Mouse (Mus musculus): ENCODE results near the gene Stox2.

Stox2 gene

DNA sequence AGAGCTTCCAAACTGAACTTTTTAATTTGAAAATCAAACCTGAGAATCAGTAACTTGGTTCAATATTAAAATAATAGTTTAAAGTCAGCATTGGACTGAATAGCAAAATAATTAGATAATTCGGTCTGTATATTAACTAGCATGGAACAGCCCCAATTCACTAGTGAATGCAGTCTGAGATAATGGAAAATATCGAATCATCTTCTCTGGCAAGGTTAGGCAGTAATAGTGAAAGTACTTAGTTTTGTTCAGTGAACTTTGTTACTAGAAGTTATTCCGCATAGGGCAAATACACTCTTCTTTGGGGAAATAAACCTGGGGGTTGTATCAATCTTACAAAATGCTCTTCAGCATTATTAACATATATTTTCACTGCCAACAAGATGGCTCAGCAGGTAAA is 147.7 kb downstream of the Stox2 start:
- no peak for DNase-seq (ENCODE audit: low read depth, low spot score)

GRCm38 (mm10) chr8:47289641-47290040 is 156.5 kb downstream of the Stox2 start:
- DNase-seq (ENCODE audit: low read depth, low spot score): peak; percentile 62

DNA sequence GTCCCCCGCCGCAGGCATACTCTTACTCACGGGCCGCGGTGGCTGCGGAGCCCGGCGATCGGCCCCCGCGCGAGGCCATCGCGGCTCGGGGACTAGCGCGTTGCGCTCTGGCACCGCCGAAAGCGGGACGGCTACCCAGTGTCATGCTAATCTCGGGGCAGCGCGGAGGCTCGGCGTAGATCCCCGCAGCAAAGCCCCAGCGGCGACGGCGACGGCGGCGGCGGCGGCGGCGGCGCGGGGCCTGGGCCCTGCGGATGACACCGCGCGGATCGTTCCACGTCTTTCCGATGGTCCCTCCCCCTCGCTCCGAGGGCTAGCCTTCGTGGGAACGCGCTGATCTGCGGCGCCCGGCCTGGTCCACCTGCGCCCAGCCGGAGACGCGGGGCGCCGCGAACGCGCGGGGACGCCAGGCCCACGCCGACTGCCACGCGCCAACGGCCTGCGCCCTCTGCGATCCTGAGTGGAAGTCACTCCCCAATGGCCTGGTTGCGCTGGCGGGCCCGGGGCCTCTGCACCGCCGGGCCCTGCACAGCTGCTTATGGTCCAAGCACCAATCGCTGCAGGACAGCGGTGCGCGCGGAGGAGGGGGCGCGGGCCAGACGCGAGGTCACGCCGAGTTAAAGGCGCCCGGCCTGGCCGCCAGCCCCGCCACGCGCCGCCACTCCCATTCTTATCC is 157.2 kb downstream of the Stox2 start:
- peak; percentile 47 for DNase-seq (ENCODE audit: low read depth, low spot score)

GRCm38 (mm10) chr8:47288131-47288865 is 157.9 kb downstream of the Stox2 start:
- peak; percentile 62 for DNase-seq (ENCODE audit: low read depth, low spot score)

DNA sequence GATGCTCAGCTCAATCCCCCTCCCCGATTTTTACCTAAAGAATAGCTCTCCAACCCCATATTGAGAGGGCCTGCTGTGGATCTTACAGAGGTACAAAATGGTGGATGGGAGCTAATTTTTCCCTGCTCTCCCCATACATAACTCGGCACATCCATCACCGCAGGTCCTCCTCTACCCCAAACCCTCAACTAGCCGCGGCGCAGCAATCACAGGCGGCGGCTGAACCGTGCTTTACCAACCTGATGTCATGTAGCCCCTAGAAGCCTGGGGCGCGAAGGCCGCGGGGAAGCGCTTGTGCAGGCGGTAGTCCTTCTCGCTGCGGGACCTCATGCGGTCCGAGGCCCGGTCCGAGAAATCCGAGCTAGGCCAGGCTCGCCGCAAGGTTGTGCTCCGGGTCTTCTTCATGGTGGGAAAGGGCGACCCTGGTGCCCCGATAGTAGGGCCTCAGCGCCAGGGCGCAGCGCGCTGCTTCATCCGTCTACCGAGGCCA is 158.5 kb downstream of the Stox2 start:
- DNase-seq (ENCODE audit: low read depth, low spot score): no peak

DNA sequence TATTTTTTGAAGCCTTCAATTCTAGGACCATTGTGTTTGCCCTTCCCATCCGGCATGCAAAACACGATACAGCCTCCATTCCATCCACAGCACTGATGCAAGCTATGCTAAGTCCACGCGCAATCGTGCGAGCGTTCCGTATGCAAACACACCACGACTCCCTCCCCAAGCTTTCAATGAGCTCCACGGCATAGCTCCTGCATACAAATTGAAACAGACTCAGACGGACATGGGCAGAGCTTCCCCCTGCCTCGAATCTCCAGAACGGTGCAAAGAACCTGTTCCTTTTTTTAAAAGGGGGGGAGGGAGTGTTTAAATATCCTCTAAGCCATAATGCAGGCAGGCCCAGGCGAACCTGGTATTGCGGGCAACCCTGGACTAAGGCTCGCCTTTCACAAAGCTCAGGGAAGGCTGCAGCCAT is 159.0 kb downstream of the Stox2 start:
- peak; percentile 55 for DNase-seq (ENCODE audit: low read depth, low spot score)

DNA sequence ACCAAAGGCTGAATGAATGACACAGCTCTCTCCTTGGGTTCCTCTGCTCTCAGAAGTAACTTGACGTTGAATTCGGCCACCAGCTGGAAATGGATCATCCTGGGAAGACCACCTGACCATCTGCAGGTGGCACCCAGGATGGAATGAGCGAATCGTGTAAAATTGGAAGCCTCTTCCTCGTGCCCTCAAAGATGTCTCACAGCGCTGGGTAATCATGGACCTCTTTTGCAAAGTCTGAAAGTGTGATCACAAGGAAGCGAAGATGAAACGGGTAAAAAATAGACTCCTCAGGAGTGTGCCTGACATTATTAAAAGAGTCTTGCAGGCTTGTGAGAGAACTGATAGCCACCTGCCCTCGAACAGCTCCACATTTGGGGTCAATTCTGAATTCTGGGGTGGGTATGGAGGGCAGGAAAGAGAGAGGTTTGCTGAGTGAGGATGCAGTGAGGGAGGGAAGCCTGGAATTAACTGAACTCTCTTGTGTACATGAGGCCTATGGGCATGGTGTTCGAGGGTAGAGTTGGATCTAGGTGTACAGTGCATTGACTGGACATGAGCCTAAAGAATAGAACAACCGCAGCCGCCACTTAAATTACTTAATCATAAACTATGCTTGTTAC is 160.0 kb downstream of the Stox2 start:
- DNase-seq (ENCODE audit: low read depth, low spot score): no peak

DNA sequence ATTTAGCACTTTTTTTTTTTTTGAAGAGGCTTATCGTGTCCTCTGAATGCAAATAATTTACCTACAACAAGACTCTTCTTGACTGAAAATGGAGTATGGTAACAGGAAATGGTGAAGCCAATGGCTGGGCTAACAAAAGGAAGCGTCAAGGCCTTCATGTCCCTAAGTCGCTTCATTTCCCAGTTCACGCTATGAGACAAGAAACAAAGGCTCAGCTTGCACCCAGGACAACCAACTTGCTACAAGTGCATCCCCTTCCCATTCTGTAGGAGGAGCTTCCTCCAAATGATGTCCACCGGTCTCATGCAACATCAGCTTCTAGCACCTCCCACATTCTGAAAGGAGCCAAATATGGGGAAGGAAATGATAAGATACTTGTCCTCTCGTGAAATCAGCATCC is 160.7 kb downstream of the Stox2 start:
- no peak for DNase-seq (ENCODE audit: low read depth, low spot score)

GRCm38 (mm10) chr8:47284329-47285326 is 161.5 kb downstream of the Stox2 start:
- peak; percentile 32 for DNase-seq (ENCODE audit: low read depth, low spot score)

DNA sequence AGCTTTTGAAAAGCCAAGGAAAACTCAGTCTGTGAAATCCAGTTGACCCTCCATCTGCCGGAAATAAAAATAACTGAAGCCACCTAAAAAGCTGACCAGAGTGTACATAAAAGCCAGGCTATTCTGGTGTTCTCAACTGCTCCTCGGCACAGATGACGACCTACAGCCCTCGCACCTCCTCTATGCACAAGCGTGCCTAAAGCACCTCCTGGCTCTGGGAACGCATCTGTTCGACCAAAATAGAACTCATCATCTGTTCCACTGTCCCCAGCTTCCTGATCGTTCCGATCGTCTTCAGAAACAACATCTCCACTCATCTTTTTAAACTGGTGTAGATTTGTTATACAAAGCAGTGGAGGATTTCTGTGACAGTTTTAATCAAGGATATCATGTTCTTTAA is 166.3 kb downstream of the Stox2 start:
- no peak for DNase-seq (ENCODE audit: low read depth, low spot score)

DNA sequence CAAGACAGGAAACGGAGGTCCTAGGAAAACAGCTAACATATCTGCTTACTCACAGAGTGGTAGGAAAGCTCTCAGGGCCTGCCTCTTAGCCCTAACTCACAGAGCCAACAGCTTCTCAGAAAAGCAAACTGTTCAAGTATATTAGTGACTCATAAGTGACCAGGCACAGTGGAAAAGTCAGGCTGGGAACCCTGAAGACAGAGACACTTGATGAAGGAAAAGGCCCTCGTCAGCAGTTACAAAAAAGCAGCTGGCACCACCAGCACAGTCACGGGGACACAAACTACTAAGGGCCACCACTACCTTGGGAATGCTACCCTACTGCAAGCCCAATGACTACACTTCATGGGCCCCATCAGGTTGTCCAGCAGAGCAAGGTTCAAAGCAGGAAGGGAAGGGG is 168.0 kb downstream of the Stox2 start:
- DNase-seq (ENCODE audit: low read depth, low spot score): no peak

DNA sequence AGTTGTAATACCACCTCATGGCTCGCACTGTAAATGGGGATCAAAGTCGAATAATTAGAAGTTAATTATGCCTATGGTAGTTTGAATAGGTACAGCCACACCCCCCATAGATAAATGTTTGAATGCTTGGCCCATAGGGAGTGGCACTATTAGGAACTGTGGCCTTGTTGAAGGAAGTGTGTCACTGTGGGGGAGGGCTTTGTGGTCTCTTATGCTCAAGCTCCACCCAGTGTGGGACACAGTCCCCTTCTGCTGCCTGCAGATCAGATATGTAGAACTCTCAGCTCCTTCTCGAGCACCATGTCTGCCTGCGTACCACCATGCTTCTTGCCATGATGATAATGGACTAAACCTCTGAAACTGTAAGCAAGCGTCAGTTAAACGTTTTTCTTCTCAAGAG is 177.2 kb downstream of the Stox2 start:
- no peak for DNase-seq (ENCODE audit: low read depth, low spot score)

DNA sequence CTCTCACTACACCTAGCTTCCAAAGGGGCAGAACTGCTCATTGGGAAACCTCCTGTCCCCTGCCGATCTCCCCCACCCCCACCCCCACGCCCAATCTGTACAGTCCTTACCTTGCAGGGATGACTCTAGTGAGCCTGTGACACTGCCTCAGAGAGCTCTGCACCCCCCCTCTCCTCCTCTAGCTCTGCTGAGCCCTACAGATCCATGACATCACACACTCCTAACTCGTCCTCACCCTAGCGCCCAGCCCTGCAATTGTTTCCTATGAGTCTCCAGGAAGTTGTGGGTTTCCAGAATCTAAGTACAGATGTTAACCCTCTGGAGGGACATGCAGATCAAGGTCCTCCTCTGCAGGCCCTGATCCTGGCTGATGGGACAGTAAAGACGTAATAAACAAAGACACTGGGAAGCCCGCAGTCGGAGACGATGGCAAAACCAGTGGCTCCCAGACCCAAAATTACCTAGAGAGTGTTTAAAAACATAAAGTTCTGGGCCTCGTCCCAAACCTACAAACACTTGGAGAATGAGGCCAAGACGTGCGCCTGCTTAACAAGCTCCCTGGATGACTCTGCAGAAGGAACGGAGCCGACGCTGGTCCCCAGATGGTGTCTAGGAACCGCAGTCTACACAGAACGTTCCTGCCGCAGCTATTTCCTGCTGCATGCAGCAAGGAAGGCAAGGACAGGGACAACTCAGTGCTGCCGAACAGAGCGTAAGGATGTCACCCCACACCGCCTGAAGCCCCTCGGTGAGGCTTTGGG is 177.9 kb downstream of the Stox2 start:
- no peak for DNase-seq (ENCODE audit: low read depth, low spot score)

GRCm38 (mm10) chr8:47263070-47263843 is 182.9 kb downstream of the Stox2 start:
- DNase-seq (ENCODE audit: low read depth, low spot score): no peak

DNA sequence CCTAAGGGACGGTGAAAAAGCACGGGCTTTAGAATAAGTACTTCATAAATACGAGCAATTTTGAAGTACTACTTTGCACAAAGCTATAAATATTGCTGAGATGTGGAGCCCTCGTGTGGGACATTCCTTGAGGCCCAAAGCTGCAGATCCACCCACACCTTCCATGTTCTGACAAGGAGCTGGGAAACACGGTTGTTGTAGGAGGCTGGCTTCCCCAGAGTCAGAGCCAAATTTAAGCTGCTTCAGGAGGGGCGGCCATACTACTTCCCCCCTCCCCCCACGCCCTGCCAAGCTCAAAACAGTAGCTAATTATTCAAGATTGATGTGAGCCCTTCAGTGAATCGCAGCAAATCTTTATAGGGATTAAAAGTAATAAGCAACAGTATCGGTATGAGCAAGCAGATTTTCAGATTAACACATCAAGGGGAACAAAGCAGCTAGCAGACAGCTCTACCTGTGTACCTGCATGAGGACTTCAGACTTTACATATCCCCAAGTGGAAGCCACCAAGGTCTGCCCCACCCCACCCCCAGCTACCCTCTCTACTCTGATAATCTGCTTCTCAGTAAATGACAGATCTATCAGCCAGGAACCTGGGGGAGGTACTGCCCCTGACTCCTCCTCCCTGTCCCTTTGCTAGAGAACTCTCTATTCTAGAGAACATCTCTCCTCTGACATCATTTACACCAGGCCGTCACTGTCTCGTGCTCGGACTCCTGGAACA is 185.2 kb downstream of the Stox2 start:
- no peak for DNase-seq (ENCODE audit: low read depth, low spot score)

GRCm38 (mm10) chr8:47250832-47251231 is 195.3 kb downstream of the Stox2 start:
- no peak for DNase-seq (ENCODE audit: low read depth, low spot score)

- DNase-seq (ENCODE audit: low read depth, low spot score): no peak
These were observed 201.0 kb downstream of the Stox2 start for GRCm38 (mm10) chr8:47245116-47245515.

DNA sequence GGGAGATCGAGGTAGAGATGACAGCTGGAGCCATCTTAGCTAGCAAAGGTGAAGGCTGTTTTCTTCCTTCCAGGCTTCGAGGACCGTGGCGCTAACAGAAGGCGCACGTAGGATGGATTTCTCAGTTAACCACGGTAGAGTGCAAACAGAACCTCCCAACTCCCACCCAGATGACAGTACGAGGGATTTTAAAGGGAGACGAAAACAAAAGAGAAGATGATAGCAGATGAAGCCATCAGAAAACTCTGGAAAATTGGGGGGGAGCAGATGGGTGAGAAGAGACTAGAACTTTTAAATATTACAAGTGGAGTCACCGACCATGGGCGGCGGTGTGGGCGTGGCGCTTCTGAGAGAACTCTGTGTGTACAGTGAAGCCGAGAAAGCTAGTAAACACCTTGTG is 202.0 kb downstream of the Stox2 start:
- DNase-seq (ENCODE audit: low read depth, low spot score): no peak

- DNase-seq (ENCODE audit: low read depth, low spot score): no peak
These were observed 202.5 kb downstream of the Stox2 start for GRCm38 (mm10) chr8:47243631-47244030.

Data from brain, embryonic 18.5 days (tissue).